Mouse (Mus musculus) erythroid progenitor cell, adult 5-6 weeks (primary cell): ENCODE data around the gene Ccdc63. TPM values are rescaled to one million over a fixed set of nuclear protein-coding genes. Genes with fewer than 3 reads are reported as not detected.

ENCODE experiments used
- ATAC-seq: replicated peaks from 2 replicates; pipeline ENCODE4 v1.8.0; 2016; ENCODE audit warnings: moderate number of reproducible peaks, mild to moderate bottlenecking, moderate TSS enrichment, inconsistent platforms; ENCODE audit not compliant: poor library complexity, low FRiP score, severe bottlenecking
- total RNA-seq, 2 experiments: library from RNA; stranded (forward) in 1 of 2; stranded (reverse) in 1 of 2; fragments of 150-400 nt in 1 of 2; fragments of 186-747, 209-891 nt in 1 of 2; gene quantifications; 2 replicates each; pipeline versions ENCODE4 v1.2.3 to v1.2.4; 2015 to 2017; ENCODE audit warnings: low replicate concordance in 2 of 2

Gene Ccdc63
- not detected in 2 replicates for total RNA-seq (2015; ENCODE audit: low replicate concordance)
- total RNA-seq (2017; ENCODE audit: low replicate concordance), result not detected in 2 replicates

- no peak for ATAC-seq
Measured at GRCm38 (mm10) chr5:122140723-122141122, at the start of gene Ccdc63. Gene Ccdc63 (minus strand): TSS chr5:122140823.

GRCm38 (mm10) chr5:122189115-122189514, 48.5 kb upstream of the Ccdc63 start:
- ATAC-seq, result no peak

- peak; percentile 65 for ATAC-seq
Measured at GRCm38 (mm10) chr5:122184858-122185257, 44.2 kb upstream of the Ccdc63 start.

- no peak for ATAC-seq
Measured at GRCm38 (mm10) chr5:122184283-122184806, 43.7 kb upstream of the Ccdc63 start.

GRCm38 (mm10) chr5:122179665-122180064, 39.0 kb upstream of the Ccdc63 start:
- no peak for ATAC-seq

- ATAC-seq, result peak; percentile 56; the same call in 1 of the 2 replicates
Measured at GRCm38 (mm10) chr5:122176398-122176797, 35.8 kb upstream of the Ccdc63 start.

GRCm38 (mm10) chr5:122175961-122176360, 35.3 kb upstream of the Ccdc63 start:
- no peak for ATAC-seq

GRCm38 (mm10) chr5:122175402-122175801, 34.8 kb upstream of the Ccdc63 start:
- ATAC-seq, result no peak

GRCm38 (mm10) chr5:122171058-122171457, 30.4 kb upstream of the Ccdc63 start:
- ATAC-seq, result no peak

GRCm38 (mm10) chr5:122168344-122169069, 27.9 kb upstream of the Ccdc63 start:
- no peak for ATAC-seq

GRCm38 (mm10) chr5:122166636-122167161, 26.1 kb upstream of the Ccdc63 start:
- ATAC-seq, result no peak

- no peak for ATAC-seq
Measured at GRCm38 (mm10) chr5:122165233-122165915, 24.8 kb upstream of the Ccdc63 start.

- no peak for ATAC-seq
Measured at GRCm38 (mm10) chr5:122164011-122164410, 23.4 kb upstream of the Ccdc63 start.

GRCm38 (mm10) chr5:122163194-122163593, 22.6 kb upstream of the Ccdc63 start:
- ATAC-seq, result no peak

- ATAC-seq, result peak; percentile 48
Measured at GRCm38 (mm10) chr5:122158557-122159515, 18.2 kb upstream of the Ccdc63 start.

- ATAC-seq, result peak; percentile 85
Measured at GRCm38 (mm10) chr5:122157827-122158381, 17.3 kb upstream of the Ccdc63 start, which contains the start of gene Ppp1cc. Gene Ppp1cc (plus strand): TSS chr5:122158278.

- ATAC-seq, result no peak
Measured at GRCm38 (mm10) chr5:122156486-122156885, 15.9 kb upstream of the Ccdc63 start.

GRCm38 (mm10) chr5:122155613-122156012, 15.0 kb upstream of the Ccdc63 start:
- ATAC-seq, result no peak

GRCm38 (mm10) chr5:122154782-122155181, 14.2 kb upstream of the Ccdc63 start:
- ATAC-seq, result no peak
